Mouse (Mus musculus): ENCODE results near the gene Stk10.
"Not testable (repeated sequence)": the region's sequence is repeated elsewhere in the genome, so short reads cannot be mapped to it uniquely, and the experiment has no call there.

The Stk10 gene

GRCm38 (mm10) chr11:32532765-32533481 is at the start of gene Stk10:
Gene Stk10 (plus strand): TSS chr11:32533305.
- DNase-seq (ENCODE audit: inconsistent age in 2 of 2, low spot score in 1 of 2): peak; percentile 95 to 97

- DNase-seq (ENCODE audit: inconsistent age in 2 of 2, low spot score in 1 of 2): no peak
Measured at GRCm38 (mm10) chr11:32485290-32485689, 47.8 kb upstream of the Stk10 start.

GRCm38 (mm10) chr11:32486621-32487020 is 46.5 kb upstream of the Stk10 start:
- no peak for DNase-seq (ENCODE audit: inconsistent age in 2 of 2, low spot score in 1 of 2)

- no peak for DNase-seq (ENCODE audit: inconsistent age in 2 of 2, low spot score in 1 of 2)
Measured at GRCm38 (mm10) chr11:32487501-32487900, 45.6 kb upstream of the Stk10 start.

- no peak for DNase-seq (ENCODE audit: inconsistent age in 2 of 2, low spot score in 1 of 2)
Measured at GRCm38 (mm10) chr11:32488344-32488743, 44.8 kb upstream of the Stk10 start.

GRCm38 (mm10) chr11:32488808-32489670 is 44.1 kb upstream of the Stk10 start:
- no peak for DNase-seq (ENCODE audit: inconsistent age in 2 of 2, low spot score in 1 of 2)

GRCm38 (mm10) chr11:32491079-32491478 is 42.0 kb upstream of the Stk10 start:
- no peak for DNase-seq (ENCODE audit: inconsistent age in 2 of 2, low spot score in 1 of 2)

GRCm38 (mm10) chr11:32493312-32493711 is 39.8 kb upstream of the Stk10 start:
- peak in 1 of 2 experiments; percentile 78 for DNase-seq (ENCODE audit: inconsistent age in 2 of 2, low spot score in 1 of 2)

GRCm38 (mm10) chr11:32495283-32495682 is 37.8 kb upstream of the Stk10 start:
- DNase-seq (ENCODE audit: inconsistent age in 2 of 2, low spot score in 1 of 2): no peak

- DNase-seq (ENCODE audit: inconsistent age in 2 of 2, low spot score in 1 of 2): peak; percentile 30 to 73
Measured at GRCm38 (mm10) chr11:32498757-32499535, 34.2 kb upstream of the Stk10 start.

- DNase-seq (ENCODE audit: inconsistent age in 2 of 2, low spot score in 1 of 2): no peak
Measured at GRCm38 (mm10) chr11:32499931-32500330, 33.2 kb upstream of the Stk10 start.

- DNase-seq (ENCODE audit: inconsistent age in 2 of 2, low spot score in 1 of 2): no peak
Measured at GRCm38 (mm10) chr11:32503711-32504110, 29.4 kb upstream of the Stk10 start.

GRCm38 (mm10) chr11:32505091-32505739 is 27.9 kb upstream of the Stk10 start:
- DNase-seq (ENCODE audit: inconsistent age in 2 of 2, low spot score in 1 of 2): no peak

- DNase-seq (ENCODE audit: inconsistent age in 2 of 2, low spot score in 1 of 2): no peak
Measured at GRCm38 (mm10) chr11:32510930-32511329, 22.2 kb upstream of the Stk10 start.

GRCm38 (mm10) chr11:32514853-32515252 is 18.3 kb upstream of the Stk10 start:
- DNase-seq (ENCODE audit: inconsistent age in 2 of 2, low spot score in 1 of 2): not testable (repeated sequence)

GRCm38 (mm10) chr11:32516091-32516490 is 17.0 kb upstream of the Stk10 start:
- no peak for DNase-seq (ENCODE audit: inconsistent age in 2 of 2, low spot score in 1 of 2)

GRCm38 (mm10) chr11:32516916-32517712 is 16.0 kb upstream of the Stk10 start:
- no peak for DNase-seq (ENCODE audit: inconsistent age in 2 of 2, low spot score in 1 of 2)

- no peak for DNase-seq (ENCODE audit: inconsistent age in 2 of 2, low spot score in 1 of 2)
Measured at GRCm38 (mm10) chr11:32518770-32519169, 14.3 kb upstream of the Stk10 start.

- no peak for DNase-seq (ENCODE audit: inconsistent age in 2 of 2, low spot score in 1 of 2)
Measured at GRCm38 (mm10) chr11:32519354-32519753, 13.8 kb upstream of the Stk10 start.

GRCm38 (mm10) chr11:32521246-32521645 is 11.9 kb upstream of the Stk10 start:
- no peak for DNase-seq (ENCODE audit: inconsistent age in 2 of 2, low spot score in 1 of 2)

All from adrenal gland, adult (tissue).